Mouse (Mus musculus): Measurements from ENCODE around the gene Cdc7. TPM values are rescaled to one million over a fixed set of nuclear protein-coding genes. Genes with fewer than 3 reads are reported as not detected.

Cdc7 gene
- total RNA-seq, 2 experiments from 2014 or later: 1.6 to 2.0 TPM

- no peak for DNase-seq
- intact Hi-C loops (cut with DNase I): loop anchor here (5.0 kb wide), 1 partner anchor 67 kb away; no protein-coding TSS in a partner anchor
Observed at GRCm38 (mm10) chr5:107019904-107020303, 55.8 kb downstream of the Cdc7 start.

GRCm38 (mm10) chr5:107020366-107020765 lies 56.2 kb downstream of the Cdc7 start:
- intact Hi-C loops (cut with DNase I): no loop called here
- DNase-seq: peak in 1 of 2 experiments; percentile 30

- no peak for DNase-seq
Observed at GRCm38 (mm10) chr5:107021291-107022063, 57.4 kb downstream of the Cdc7 start.

GRCm38 (mm10) chr5:107022064-107022428 lies 57.9 kb downstream of the Cdc7 start:
- intact Hi-C loops (cut with DNase I): no loop called here

More at GRCm38 (mm10) chr5:107021291-107022063, 57.4 kb downstream of the Cdc7 start:
- intact Hi-C loops (cut with DNase I): no loop called here

GRCm38 (mm10) chr5:107023951-107024350 lies 59.8 kb downstream of the Cdc7 start:
- intact Hi-C loops (cut with DNase I): no loop called here
- DNase-seq: no peak

More at GRCm38 (mm10) chr5:107022064-107022428, 57.9 kb downstream of the Cdc7 start:
- DNase-seq: no peak

- intact Hi-C loops (cut with DNase I): no loop called here
- no peak for DNase-seq
Observed at GRCm38 (mm10) chr5:107025371-107025770, 61.2 kb downstream of the Cdc7 start.

GRCm38 (mm10) chr5:107025809-107026208 lies 61.7 kb downstream of the Cdc7 start:
- intact Hi-C loops (cut with DNase I): no loop called here
- DNase-seq: peak; percentile 68 to 70

GRCm38 (mm10) chr5:107027616-107028015 lies 63.5 kb downstream of the Cdc7 start:
- no peak for DNase-seq
- intact Hi-C loops (cut with DNase I): no loop called here

GRCm38 (mm10) chr5:107028557-107028956 lies 64.4 kb downstream of the Cdc7 start:
- no peak for DNase-seq
- intact Hi-C loops (cut with DNase I): no loop called here

- intact Hi-C loops (cut with DNase I): no loop called here
- no peak for DNase-seq
Observed at GRCm38 (mm10) chr5:107029801-107030200, 65.7 kb downstream of the Cdc7 start.

- no peak for DNase-seq
- intact Hi-C loops (cut with DNase I): no loop called here
Observed at GRCm38 (mm10) chr5:107030821-107031220, 66.7 kb downstream of the Cdc7 start.

Other genes starting within 250 kb of the Cdc7 start
- not detected for gene Hfm1, start 38.0 kb upstream of the Cdc7 start, total RNA-seq (2021)

Data from heart, postnatal 14 days (tissue).